Mouse (Mus musculus) heart, adult 10 weeks (tissue): ENCODE data around the gene Ift46. TPM values are rescaled to one million over a fixed set of nuclear protein-coding genes. Genes with fewer than 3 reads are reported as not detected.

Experiments
- polyA plus RNA-seq: library from polyadenylated mRNA; stranded (reverse); fragments of 350-450 nt; fragmentation: Illumina TruSeq; extraction: RNeasy Lipid Tissue Mini Kit (QIAGEN cat#74804); gene quantifications from one replicate; pipeline ENCODE4 v1.2.3, GENCODE M21; 2014; ENCODE audit warnings: low read depth, low replicate concordance

The Ift46 gene
- polyA plus RNA-seq, result 27.7 TPM

DNA sequence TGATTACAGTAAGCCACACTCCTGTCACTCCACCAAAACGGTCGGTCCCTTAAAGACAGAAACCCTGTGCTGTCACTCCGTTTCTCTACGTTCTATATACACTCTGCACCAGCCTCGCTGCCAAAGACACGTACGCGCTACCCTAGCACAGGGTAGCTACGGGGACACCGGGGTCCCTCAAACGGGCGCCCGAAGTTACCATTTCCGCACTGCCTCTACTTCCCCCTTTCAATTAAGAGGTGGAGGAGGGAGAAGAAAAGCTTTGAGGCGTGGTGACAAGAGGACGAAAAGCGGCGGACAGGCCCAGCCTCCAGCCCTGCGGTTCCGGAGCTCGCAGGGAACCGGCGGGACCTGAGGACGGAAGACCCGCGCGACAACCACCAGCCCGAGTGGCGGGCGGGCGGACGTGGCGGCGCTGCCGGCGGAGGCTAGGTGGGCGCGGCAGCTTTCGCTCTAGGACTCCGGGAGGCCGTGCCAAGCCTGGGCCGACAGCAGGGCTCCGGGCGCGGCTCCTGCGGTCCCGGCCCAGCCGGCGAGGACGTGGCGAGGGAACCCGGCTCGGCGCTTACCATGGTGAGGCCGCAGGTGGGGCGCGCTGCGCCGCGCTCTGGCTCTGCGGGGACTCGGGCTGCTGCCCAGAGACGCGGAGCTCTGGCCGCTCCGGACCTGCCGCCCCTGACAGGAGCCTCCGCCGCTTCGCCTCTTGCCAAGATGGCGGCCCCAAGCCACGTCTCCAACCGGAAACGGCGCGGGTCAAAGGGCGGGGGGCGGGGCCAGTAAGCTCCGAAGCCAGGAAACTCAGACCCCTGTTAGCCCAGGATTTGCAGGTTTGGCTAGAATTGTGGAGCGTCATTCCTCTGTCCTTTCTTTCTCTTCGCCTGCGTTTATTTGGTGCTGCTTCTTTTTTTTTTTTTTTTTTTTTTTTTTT lies at the start of gene Ift46, which contains the start of gene Arcn1:
Gene Ift46, plus strand, starts transcription at position 808 of the 928 bp plus-strand sequence.
Gene Arcn1, minus strand, starts transcription at position 745 of the 928 bp plus-strand sequence.

DNA sequence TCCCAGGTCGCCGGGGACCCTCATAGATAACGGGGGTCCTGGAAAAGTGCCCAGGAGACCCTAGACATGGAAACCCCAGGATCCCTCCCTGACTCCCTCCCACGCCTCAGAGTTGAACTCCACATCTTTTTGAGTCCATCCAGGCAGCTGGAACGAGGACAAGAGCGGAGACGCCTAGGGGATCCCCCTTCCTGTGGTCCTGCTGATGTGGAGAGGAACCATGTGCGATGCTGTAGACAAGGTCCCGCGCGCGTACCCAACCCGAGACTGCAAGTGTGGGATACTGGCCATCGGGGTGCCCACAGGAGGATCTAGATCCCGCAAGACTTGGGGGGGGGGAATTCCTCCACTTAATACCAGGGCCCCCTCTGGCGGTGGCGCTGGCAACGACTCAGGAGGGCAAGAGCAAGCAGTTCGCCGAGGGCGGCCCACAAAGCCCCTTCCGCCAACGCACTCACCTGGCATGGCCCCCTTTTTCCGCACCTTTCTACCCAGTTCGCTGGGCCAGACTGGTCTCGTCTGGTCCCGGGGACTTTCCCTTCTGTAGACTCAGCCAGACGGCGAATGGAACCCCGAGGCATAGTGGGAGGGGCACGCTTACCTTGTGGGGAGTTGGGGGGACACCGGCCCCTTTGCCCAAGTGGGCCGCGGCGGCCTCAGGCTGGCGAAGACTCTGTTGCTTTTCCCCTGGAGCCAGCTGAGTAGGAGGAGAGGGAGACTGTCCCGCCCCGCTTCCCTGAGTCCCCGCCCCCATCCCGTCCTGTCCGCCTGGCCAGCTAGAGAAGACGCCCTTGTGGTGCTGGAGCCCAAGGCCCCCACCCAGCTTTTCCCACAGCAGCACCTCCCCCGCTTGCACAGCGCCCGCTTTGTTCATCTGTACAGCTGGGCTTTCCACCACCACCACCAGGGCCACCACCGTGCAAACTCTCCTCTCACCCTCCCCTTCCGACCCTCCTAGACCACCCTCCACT lies 32.9 kb upstream of the Ift46 start, which contains the start of gene Phldb1:
Gene Phldb1, minus strand, starts transcription at position 675 of the 971 bp plus-strand sequence.

DNA sequence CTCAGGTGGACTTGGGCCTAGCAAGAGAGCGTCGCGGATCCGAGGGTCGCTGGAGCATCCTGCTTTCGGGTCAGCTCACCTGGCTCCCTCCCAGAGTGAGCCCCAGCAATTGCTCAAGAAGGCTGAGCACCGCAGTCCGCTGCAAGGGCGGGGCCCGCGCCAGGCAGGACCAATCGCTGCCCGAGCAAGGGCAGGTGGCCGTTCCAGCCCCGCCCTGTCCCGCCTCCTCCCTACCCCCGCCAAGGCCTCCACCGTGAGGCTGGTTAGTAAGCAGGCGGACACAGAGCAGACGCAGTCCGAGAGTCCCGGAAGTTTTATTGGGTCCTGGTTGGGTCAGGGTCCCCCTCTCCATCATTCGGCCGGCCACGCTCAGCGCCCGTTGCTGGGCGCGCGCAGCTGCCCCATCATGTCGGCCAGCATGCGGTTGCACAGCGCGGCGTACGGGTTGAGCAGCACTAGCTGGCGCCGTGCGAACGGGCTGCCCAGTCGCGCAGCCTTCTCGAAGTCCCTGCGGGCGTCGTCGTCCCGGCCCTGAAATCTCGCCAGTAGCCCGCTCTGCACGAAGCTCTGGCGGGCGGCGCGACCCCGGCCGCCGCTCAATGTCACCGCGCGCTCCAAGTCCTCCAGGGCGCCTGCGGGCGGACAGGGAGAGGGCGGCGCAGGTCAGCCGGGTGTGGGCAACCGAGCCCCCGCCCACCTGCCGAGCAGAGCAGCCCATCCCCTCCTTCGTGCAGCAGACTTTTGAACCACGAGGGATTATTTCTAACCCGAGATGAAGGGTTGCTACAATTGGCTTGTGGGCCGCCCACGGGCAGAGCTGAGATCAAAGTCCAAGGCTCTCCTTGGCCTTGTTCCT lies 31.6 kb downstream of the Ift46 start, which contains the start of gene Tmem25:
Gene Tmem25, minus strand, starts transcription at position 206 of the 856 bp plus-strand sequence.

DNA sequence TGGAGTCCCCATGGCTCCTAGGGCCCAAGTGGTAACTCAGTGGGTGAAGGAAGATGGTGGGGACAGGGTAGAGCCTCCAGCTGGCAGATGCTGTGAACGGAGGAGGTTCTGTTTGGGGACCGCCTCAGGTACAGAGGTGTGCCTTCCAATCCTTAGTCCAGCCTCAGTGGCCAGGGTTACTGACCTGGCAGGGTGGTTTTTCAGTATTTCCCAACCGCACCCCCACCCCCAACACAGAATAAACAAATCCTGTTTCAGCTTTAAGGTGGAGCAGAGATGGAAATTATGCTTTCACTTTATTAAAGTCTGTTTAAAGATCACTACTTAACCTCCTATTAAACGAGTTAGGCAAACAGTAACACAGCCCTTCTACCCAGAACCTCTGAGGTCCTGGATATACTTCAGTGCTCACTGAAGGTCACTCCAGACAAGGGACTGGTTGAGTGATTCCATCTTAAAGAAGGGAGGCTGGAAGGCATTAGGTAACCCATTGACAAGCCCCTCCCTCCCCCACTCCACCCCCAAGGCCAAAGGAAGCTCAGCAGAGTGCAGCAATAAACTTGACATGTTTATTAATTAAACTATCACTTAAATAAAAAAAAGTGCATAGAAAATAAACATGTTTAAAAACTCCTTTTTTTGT lies 35.2 kb downstream of the Ift46 start, which contains the start of gene Ttc36:
Gene Ttc36, minus strand, starts transcription at position 265 of the 643 bp plus-strand sequence.

Other genes starting within 250 kb of the Ift46 start
- 0.39 TPM for gene Cxcr5, start 206.0 kb upstream of the Ift46 start, polyA plus RNA-seq
- gene Ddx6, start 163.0 kb upstream of the Ift46 start, polyA plus RNA-seq, result 67.0 TPM
- gene Treh, start 94.7 kb upstream of the Ift46 start, polyA plus RNA-seq, result not detected
- 102 TPM for gene Phldb1, start 32.7 kb upstream of the Ift46 start, polyA plus RNA-seq
- gene Arcn1, start 63 bp upstream of the Ift46 start, polyA plus RNA-seq, result 71.8 TPM
- gene Tmem25, start 31.4 kb downstream of the Ift46 start, polyA plus RNA-seq, result 10.4 TPM
- gene Ttc36, start 35.2 kb downstream of the Ift46 start, polyA plus RNA-seq, result not detected
- 13.0 TPM for gene Kmt2a, start 113.4 kb downstream of the Ift46 start, polyA plus RNA-seq
- 2,238 TPM for gene Atp5l, start 152.8 kb downstream of the Ift46 start, polyA plus RNA-seq
- 25.2 TPM for gene Ube4a, start 197.7 kb downstream of the Ift46 start, polyA plus RNA-seq
- not detected for gene Cd3g, start 212.5 kb downstream of the Ift46 start, polyA plus RNA-seq
- 0.29 TPM for gene Cd3d, start 213.9 kb downstream of the Ift46 start, polyA plus RNA-seq
- not detected for gene Cd3e, start 241.7 kb downstream of the Ift46 start, polyA plus RNA-seq